Mouse (Mus musculus) intestine, postnatal 0 days (tissue): Measurements from ENCODE around the gene Mnt. TPM values are rescaled to one million over a fixed set of nuclear protein-coding genes. Genes with fewer than 3 reads are reported as not detected.
"Not testable (repeated sequence)": the region's sequence is repeated elsewhere in the genome, so short reads cannot be mapped to it uniquely, and the experiment has no call there.

Source experiments
- ATAC-seq: fragments of 200-750 bp; cut with Nextera tagmentation; 2 replicates; pipeline ENCODE4 v1.8.0; 2017; ENCODE audit warnings: mild to moderate bottlenecking, moderate TSS enrichment, moderate library complexity
- H3K27ac ChIP-seq: fragments of 300-500 bp; sonication (generic); 2 replicates; pipeline ENCODE4 v1.5.1; 2014; ENCODE audit warnings: mild to moderate bottlenecking, low read depth, low read length, moderate library complexity
- H3K27me3 ChIP-seq: fragments of 300-500 bp; sonication (generic); replicated peaks from 2 replicates; pipeline ENCODE4 v1.6.1; 2014; ENCODE audit warnings: low read length, mixed read lengths; ENCODE audit not compliant: control insufficient read depth, insufficient read depth
- H3K36me3 ChIP-seq: fragments of 300-500 bp; sonication (generic); 2 replicates; pipeline ENCODE4 v1.6.1; 2014; ENCODE audit warnings: mild to moderate bottlenecking, moderate library complexity; ENCODE audit not compliant: control insufficient read depth, insufficient read depth
- H3K4me1 ChIP-seq: fragments of 300-500 bp; sonication (generic); replicated peaks from 2 replicates; pipeline ENCODE4 v1.6.1; 2014; ENCODE audit warnings: antibody characterized with exemption, low read length, mixed read lengths; ENCODE audit not compliant: control insufficient read depth, insufficient read depth
- H3K4me2 ChIP-seq: fragments of 300-500 bp; sonication (generic); replicated peaks from 2 replicates; pipeline ENCODE4 v1.6.1; 2014; ENCODE audit warnings: low read depth, mild to moderate bottlenecking, moderate library complexity
- H3K4me3 ChIP-seq: fragments of 300-500 bp; sonication (generic); 2 replicates; pipeline ENCODE4 v1.5.1; 2014; ENCODE audit warnings: low read depth, low read length
- H3K9ac ChIP-seq: fragments of 300-500 bp; sonication (generic); 2 replicates; pipeline ENCODE4 v1.6.1; 2014; ENCODE audit warnings: mild to moderate bottlenecking, low read depth, low read length
- H3K9me3 ChIP-seq: fragments of 300-500 bp; sonication (generic); 2 replicates; pipeline ENCODE4 v1.6.1; 2016; ENCODE audit warnings: mixed run types; ENCODE audit not compliant: control insufficient read depth
- CTCF ChIP-seq: sonication (generic); IDR thresholded peaks from 2 replicates; pipeline ENCODE4 v1.5.1; 2016; ENCODE audit warnings: low read depth, mild to moderate bottlenecking, control low read depth, antibody characterized with exemption, moderate library complexity
- WGBS: fragments of 180-500 bp; shearing (Covaris S2); extraction: QIAGEN DNeasy Blood & Tissue Kit; methylation state at CpG from one replicate; pipeline ENCODE4 v1.1.7; 2014; 5-methylcytosine and 5-hydroxymethylcytosine counted together
- polyA plus RNA-seq: library from polyadenylated mRNA; unstranded; fragments of >200 nt; fragmentation: Nextera tagmentation; extraction: Ambion mirVana; gene quantifications from 2 replicates; pipeline ENCODE4 v1.2.1, GENCODE M21; 2015

Mnt gene
- polyA plus RNA-seq, 1 experiment from 2014 or later: 5.3 TPM

- ATAC-seq: no peak
- peak; percentile 28 for TF ChIP-seq CTCF
- Histone ChIP-seq H3K4me1 (no peaks in the 10 kb centered on the region), H3K9me3 (no peaks in the 10 kb centered on the region), H3K36me3 (peaks cover 40% of the 10 kb centered on the region), H3K4me2 (no peak overlapping the region), H3K9ac (no peak overlapping the region), H3K27me3 (no peaks in the 10 kb centered on the region), H3K27ac (no peak overlapping the region), H3K4me3 (no peak overlapping the region)
Observed at GRCm38 (mm10) chr11:74810134-74810533, 20.6 kb upstream of the Mnt start.

GRCm38 (mm10) chr11:74811027-74811426 lies 19.7 kb upstream of the Mnt start:
- ATAC-seq, H3K27me3 ChIP-seq, H3K4me3 ChIP-seq, H3K27ac ChIP-seq, H3K4me2 ChIP-seq, H3K4me1 ChIP-seq, H3K9me3 ChIP-seq, H3K9ac ChIP-seq: not testable (repeated sequence)
- WGBS: 59% methylated on average over 3 of the region's 3 CpGs
- peaks cover 32% of the 10 kb centered on the region for H3K36me3 ChIP-seq

- Histone ChIP-seq H3K27me3 (no peaks in the 10 kb centered on the region), H3K4me3 (no peak overlapping the region), H3K9me3 (no peaks in the 10 kb centered on the region), H3K27ac (no peak overlapping the region), H3K9ac (no peak overlapping the region), H3K4me2 (no peak overlapping the region), H3K4me1 (no peaks in the 10 kb centered on the region), H3K36me3 (peaks cover 28% of the 10 kb centered on the region)
- 72% methylated on average over 5 of the region's 5 CpGs for WGBS
- TF ChIP-seq CTCF: no peak
- no peak for ATAC-seq
Observed at GRCm38 (mm10) chr11:74811538-74811937, 19.2 kb upstream of the Mnt start.

GRCm38 (mm10) chr11:74815795-74816194 lies 14.9 kb upstream of the Mnt start:
- H3K9ac ChIP-seq: no peak overlapping the region
- peaks cover 22% of the 10 kb centered on the region for H3K36me3 ChIP-seq
- H3K27ac ChIP-seq: no peak overlapping the region
- ATAC-seq: no peak
- no peaks in the 10 kb centered on the region for H3K27me3 ChIP-seq
- H3K4me2 ChIP-seq: no peak overlapping the region
- peak; percentile 43 for TF ChIP-seq CTCF
- no peaks in the 10 kb centered on the region for H3K4me1 ChIP-seq
- H3K4me3 ChIP-seq: no peak overlapping the region
- no peaks in the 10 kb centered on the region for H3K9me3 ChIP-seq

GRCm38 (mm10) chr11:74820921-74821320 lies 9.8 kb upstream of the Mnt start:
- Histone ChIP-seq H3K36me3 (peaks cover 18% of the 10 kb centered on the region), H3K27ac (no peak overlapping the region), H3K4me2 (no peak overlapping the region), H3K9ac (no peak overlapping the region), H3K27me3 (no peaks in the 10 kb centered on the region), H3K4me1 (no peaks in the 10 kb centered on the region), H3K9me3 (no peaks in the 10 kb centered on the region), H3K4me3 (no peak overlapping the region)
- ATAC-seq: no peak
- no peak for TF ChIP-seq CTCF
- WGBS: 60% methylated on average over 1 of the region's 1 CpGs

GRCm38 (mm10) chr11:74821463-74821862 lies 9.3 kb upstream of the Mnt start:
- Histone ChIP-seq H3K4me2 (no peak overlapping the region), H3K9ac (no peak overlapping the region), H3K27me3 (no peaks in the 10 kb centered on the region), H3K36me3 (peaks cover 18% of the 10 kb centered on the region), H3K4me1 (no peaks in the 10 kb centered on the region), H3K27ac (no peak overlapping the region), H3K9me3 (no peaks in the 10 kb centered on the region), H3K4me3 (no peak overlapping the region)
- no peak for ATAC-seq
- WGBS: 32% methylated on average over 1 of the region's 1 CpGs
- TF ChIP-seq CTCF: peak; percentile 72
